Mouse (Mus musculus): Measurements from ENCODE around the gene App. TPM values are rescaled to one million over a fixed set of nuclear protein-coding genes. Genes with fewer than 3 reads are reported as not detected.

The App gene
- total and polyA plus RNA-seq, 3 experiments = 229 to 386 (median 361) TPM

GRCm38 (mm10) chr16:85075330-85075729 is 98.2 kb downstream of the App start:
- DNase-seq = no peak

GRCm38 (mm10) chr16:85074889-85075288 is 98.7 kb downstream of the App start:
- no peak for DNase-seq

GRCm38 (mm10) chr16:85072624-85073023 is 100.9 kb downstream of the App start:
- peak; percentile 65 for DNase-seq

GRCm38 (mm10) chr16:85071791-85072190 is 101.8 kb downstream of the App start:
- DNase-seq = no peak

- DNase-seq = no peak
These were observed 102.3 kb downstream of the App start for GRCm38 (mm10) chr16:85071248-85071647.

- DNase-seq = no peak
These were observed 106.2 kb downstream of the App start for GRCm38 (mm10) chr16:85067254-85067893.

- DNase-seq = no peak
These were observed 107.3 kb downstream of the App start for GRCm38 (mm10) chr16:85066227-85066626.

- DNase-seq = no peak
These were observed 108.8 kb downstream of the App start for GRCm38 (mm10) chr16:85064800-85065199.

GRCm38 (mm10) chr16:85062732-85063131 is 110.8 kb downstream of the App start:
- DNase-seq = no peak

- DNase-seq = peak; percentile 75
These were observed 111.8 kb downstream of the App start for GRCm38 (mm10) chr16:85061725-85062124.

GRCm38 (mm10) chr16:85058138-85058537 is 115.4 kb downstream of the App start:
- no peak for DNase-seq

GRCm38 (mm10) chr16:85056212-85056611 is 117.4 kb downstream of the App start:
- no peak for DNase-seq

- no peak for DNase-seq
These were observed 119.6 kb downstream of the App start for GRCm38 (mm10) chr16:85053996-85054395.

GRCm38 (mm10) chr16:85047310-85047709 is 126.3 kb downstream of the App start:
- DNase-seq = no peak

GRCm38 (mm10) chr16:85041153-85041959 is 132.2 kb downstream of the App start:
- no peak for DNase-seq

- no peak for DNase-seq
These were observed 134.8 kb downstream of the App start for GRCm38 (mm10) chr16:85038731-85039130.

- no peak for DNase-seq
These were observed 135.5 kb downstream of the App start for GRCm38 (mm10) chr16:85037969-85038644.

- DNase-seq = no peak
These were observed 137.8 kb downstream of the App start for GRCm38 (mm10) chr16:85035815-85036214.

- DNase-seq = no peak
These were observed 139.8 kb downstream of the App start for GRCm38 (mm10) chr16:85033747-85034146.

GRCm38 (mm10) chr16:85030810-85031209 is 142.8 kb downstream of the App start:
- DNase-seq = no peak

- no peak for DNase-seq
These were observed 145.2 kb downstream of the App start for GRCm38 (mm10) chr16:85028396-85028795.

- DNase-seq = no peak
These were observed 148.9 kb downstream of the App start for GRCm38 (mm10) chr16:85024706-85025105.

GRCm38 (mm10) chr16:85023106-85023505 is 150.5 kb downstream of the App start:
- no peak for DNase-seq

All from adrenal gland, adult 2 months (tissue).